Mouse (Mus musculus) spleen, postnatal 4 days (tissue): ENCODE data around the gene Pbx4.

Source experiments
- DNase-seq, 2 experiments: peaks; one replicate each; pipeline ENCODE4 v3.0.0; 2022; ENCODE audit warnings: low spot score in 2 of 2

Pbx4 gene

GRCm38 (mm10) chr8:69874155-69874554 lies 41.9 kb downstream of the Pbx4 start:
- peak in 1 of 2 experiments; percentile 82 for DNase-seq

- DNase-seq = no peak
Observed at GRCm38 (mm10) chr8:69874654-69875053, 42.4 kb downstream of the Pbx4 start.

GRCm38 (mm10) chr8:69876097-69876496 lies 43.8 kb downstream of the Pbx4 start:
- DNase-seq = no peak

- no peak for DNase-seq
Observed at GRCm38 (mm10) chr8:69876967-69877366, 44.7 kb downstream of the Pbx4 start.

- DNase-seq = no peak
Observed at GRCm38 (mm10) chr8:69877396-69877795, 45.1 kb downstream of the Pbx4 start.

- DNase-seq = no peak
Observed at GRCm38 (mm10) chr8:69877992-69878391, 45.7 kb downstream of the Pbx4 start.

GRCm38 (mm10) chr8:69879678-69880077 lies 47.4 kb downstream of the Pbx4 start:
- DNase-seq = peak in 1 of 2 experiments; percentile 53

- peak in 1 of 2 experiments; percentile 59 for DNase-seq
Observed at GRCm38 (mm10) chr8:69880841-69881240, 48.5 kb downstream of the Pbx4 start.

GRCm38 (mm10) chr8:69881261-69881865 lies 49.1 kb downstream of the Pbx4 start:
- peak in 1 of 2 experiments; percentile 64 for DNase-seq

GRCm38 (mm10) chr8:69882021-69882756 lies 49.9 kb downstream of the Pbx4 start:
- peak in 1 of 2 experiments; percentile 67 for DNase-seq

- peak in 1 of 2 experiments; percentile 63 for DNase-seq
Observed at GRCm38 (mm10) chr8:69882833-69883600, 50.7 kb downstream of the Pbx4 start.

- no peak for DNase-seq
Observed at GRCm38 (mm10) chr8:69884141-69884540, 51.9 kb downstream of the Pbx4 start.

- peak in 1 of 2 experiments; percentile 66 for DNase-seq
Observed at GRCm38 (mm10) chr8:69887289-69888243, 55.3 kb downstream of the Pbx4 start, which contains the start of gene Cilp2. Gene Cilp2, minus strand, starts transcription at chr8:69887687.

GRCm38 (mm10) chr8:69888244-69888866 lies 56.1 kb downstream of the Pbx4 start:
- peak in 1 of 2 experiments; percentile 63 for DNase-seq

- peak in 1 of 2 experiments; percentile 64 for DNase-seq
Observed at GRCm38 (mm10) chr8:69888902-69889301, 56.6 kb downstream of the Pbx4 start.

GRCm38 (mm10) chr8:69890813-69891241 lies 58.5 kb downstream of the Pbx4 start:
- DNase-seq = peak in 1 of 2 experiments; percentile 75

GRCm38 (mm10) chr8:69893863-69894262 lies 61.6 kb downstream of the Pbx4 start:
- DNase-seq = peak; percentile 63 to 83

GRCm38 (mm10) chr8:69894836-69895332 lies 62.6 kb downstream of the Pbx4 start:
- no peak for DNase-seq

GRCm38 (mm10) chr8:69895772-69896451 lies 63.6 kb downstream of the Pbx4 start:
- DNase-seq = no peak

- no peak for DNase-seq
Observed at GRCm38 (mm10) chr8:69897857-69898256, 65.6 kb downstream of the Pbx4 start.
